Mouse (Mus musculus): Measurements from ENCODE around the gene Mgat5.

Gene Mgat5

DNA sequence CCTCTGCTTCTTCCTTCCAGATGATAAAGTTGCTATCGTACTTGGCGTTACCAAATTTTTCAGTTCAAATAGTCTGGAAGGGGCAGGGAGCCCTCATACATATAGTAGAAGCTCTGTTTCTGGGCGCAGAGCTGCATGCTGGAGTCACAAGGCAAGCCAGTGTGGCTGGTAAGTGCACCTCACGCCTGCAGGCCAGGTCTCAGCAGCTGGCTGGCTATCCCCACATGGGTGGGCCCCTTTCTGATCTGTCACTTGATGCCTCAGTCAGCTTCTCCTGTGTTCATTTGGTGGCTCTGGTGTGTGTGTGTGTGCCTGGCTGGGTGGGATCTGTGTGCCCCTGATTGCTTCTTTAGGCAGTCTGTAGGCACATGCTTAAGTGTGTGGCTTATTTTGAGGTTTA, 12.8 kb downstream of the Mgat5 start:
- DNase-seq (ENCODE audit: low read depth), result no peak

DNA sequence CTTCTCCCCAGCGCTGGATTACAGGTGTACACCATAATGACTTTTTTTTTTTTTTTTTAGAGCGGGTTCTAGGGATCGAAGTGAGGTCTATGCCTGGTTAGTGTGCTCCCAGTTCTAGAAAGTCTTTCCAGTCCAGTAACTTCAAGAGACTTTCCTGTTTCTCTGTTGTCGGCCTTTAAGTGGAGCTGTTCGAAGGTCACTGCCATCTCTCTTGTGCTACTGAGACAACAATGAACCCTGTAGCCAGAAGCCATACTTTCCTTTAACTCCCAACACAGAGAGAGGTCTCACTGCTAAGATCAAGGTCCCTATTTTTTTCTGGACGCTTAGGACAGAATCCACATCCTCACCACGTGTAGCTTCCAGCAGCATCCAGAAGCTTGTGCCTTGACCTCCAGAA, 13.4 kb downstream of the Mgat5 start:
- DNase-seq (ENCODE audit: low read depth), result no peak

GRCm38 (mm10) chr1:127219161-127219560, 14.3 kb downstream of the Mgat5 start:
- DNase-seq (ENCODE audit: low read depth), result no peak

GRCm38 (mm10) chr1:127219621-127220020, 14.8 kb downstream of the Mgat5 start:
- DNase-seq (ENCODE audit: low read depth), result no peak

- DNase-seq (ENCODE audit: low read depth), result no peak
Measured at GRCm38 (mm10) chr1:127221998-127222736, 17.4 kb downstream of the Mgat5 start.

DNA sequence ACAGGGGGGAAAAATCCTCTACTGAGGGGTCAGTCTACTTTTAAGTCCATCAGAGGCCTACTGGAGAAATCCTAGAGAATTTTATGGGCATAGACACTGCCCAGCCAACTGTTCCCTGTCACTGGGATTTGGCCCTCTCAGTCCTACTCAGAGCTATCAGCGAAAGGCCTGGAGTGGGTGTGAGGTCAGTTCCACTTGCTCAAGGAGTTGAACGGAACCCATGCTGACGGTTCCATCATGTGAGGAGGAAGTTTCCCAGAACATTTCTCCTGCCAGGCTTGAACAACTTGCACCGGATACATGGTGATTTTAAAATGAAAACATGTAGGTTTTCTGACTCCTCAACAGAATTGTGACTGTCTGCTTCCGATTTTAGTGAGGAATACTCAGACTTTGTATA, 20.2 kb downstream of the Mgat5 start:
- DNase-seq (ENCODE audit: low read depth), result no peak

- no peak for DNase-seq (ENCODE audit: low read depth)
Measured at GRCm38 (mm10) chr1:127229011-127229410, 24.2 kb downstream of the Mgat5 start.

DNA sequence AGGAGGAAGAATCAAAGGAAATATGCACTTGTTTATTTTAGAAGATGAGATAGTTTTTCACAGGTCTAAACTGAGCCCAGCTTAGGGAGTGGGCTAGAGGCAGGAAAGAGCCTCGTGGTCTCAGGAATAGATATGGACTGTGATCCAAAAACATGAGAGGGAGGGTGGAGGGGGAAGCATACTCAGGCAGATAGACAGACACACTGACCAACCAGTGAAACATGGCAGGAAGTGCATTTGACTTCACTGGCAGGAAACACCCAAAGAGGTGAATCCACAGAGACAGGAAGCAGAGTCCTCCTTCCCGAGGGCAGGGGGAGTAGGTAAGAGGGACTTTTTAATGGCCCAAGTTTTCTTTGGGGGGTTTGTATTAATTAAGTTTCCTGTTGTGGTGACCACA, 25.7 kb downstream of the Mgat5 start:
- DNase-seq (ENCODE audit: low read depth), result no peak

DNA sequence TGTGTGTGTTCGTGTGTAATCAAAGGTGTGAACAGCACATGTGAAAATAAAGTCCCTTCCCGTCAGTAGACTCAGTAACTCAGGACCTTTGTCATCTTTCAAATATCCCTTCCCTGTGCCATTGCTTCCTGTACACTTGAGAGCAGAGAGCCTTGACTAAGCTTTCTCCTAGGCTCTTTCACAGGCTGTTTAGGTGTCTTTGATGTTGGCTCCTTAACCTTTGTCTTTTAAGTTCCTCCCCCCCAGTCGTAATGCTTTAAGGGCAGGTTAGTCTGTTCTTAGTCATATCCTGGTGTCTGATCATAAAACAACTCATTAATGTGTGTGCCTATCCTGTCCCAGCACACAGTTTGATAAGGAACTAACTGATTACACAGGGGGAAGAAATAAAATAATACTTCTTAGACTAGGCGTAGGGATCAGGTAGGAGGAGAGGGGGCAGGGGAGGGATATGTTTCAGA, 28.4 kb downstream of the Mgat5 start:
- DNase-seq (ENCODE audit: low read depth), result no peak

DNA sequence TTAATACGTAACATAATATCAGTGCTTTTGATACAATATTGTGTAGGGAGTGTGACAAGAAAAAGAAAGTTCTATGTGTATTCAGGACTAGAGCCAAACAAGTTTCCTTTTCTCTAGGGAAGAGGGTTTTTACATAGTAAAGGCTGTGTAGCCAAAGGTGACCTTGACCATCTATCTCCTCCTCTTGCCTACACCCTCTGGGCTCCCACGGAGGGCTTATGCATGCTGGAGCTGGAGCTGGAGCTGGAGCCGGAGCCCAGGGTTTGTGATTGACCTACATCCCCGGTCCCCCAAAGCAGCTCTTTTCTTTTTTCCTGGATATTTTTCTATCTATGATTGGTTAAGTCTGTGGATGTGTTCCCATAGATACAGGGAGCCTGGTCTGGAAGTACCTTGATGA, 30.3 kb downstream of the Mgat5 start:
- DNase-seq (ENCODE audit: low read depth), result no peak

- DNase-seq (ENCODE audit: low read depth), result no peak
Measured at GRCm38 (mm10) chr1:127236396-127236795, 31.6 kb downstream of the Mgat5 start.

DNA sequence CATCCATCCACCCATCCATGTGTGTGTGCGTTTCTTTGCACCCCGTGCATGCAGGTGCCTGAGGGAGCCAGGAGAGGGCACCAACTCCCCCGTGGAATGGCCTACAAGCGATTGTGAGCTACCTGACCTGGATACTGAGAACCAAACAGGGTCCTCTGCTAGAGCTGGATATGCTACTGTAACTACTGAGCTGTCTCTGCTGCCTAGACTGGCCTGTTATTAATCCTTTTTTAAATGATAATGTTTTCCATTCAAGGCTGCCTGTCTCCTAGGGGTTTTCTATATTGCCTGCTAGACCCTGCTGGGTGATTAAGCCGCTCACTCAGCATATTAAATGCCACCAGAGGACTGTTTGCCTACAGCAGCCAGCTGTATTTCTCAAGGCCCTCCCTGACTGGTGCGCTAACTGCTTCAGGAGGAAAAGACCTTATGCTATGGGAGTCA, 34.1 kb downstream of the Mgat5 start:
- no peak for DNase-seq (ENCODE audit: low read depth)

GRCm38 (mm10) chr1:127239914-127240313, 35.1 kb downstream of the Mgat5 start:
- no peak for DNase-seq (ENCODE audit: low read depth)

DNA sequence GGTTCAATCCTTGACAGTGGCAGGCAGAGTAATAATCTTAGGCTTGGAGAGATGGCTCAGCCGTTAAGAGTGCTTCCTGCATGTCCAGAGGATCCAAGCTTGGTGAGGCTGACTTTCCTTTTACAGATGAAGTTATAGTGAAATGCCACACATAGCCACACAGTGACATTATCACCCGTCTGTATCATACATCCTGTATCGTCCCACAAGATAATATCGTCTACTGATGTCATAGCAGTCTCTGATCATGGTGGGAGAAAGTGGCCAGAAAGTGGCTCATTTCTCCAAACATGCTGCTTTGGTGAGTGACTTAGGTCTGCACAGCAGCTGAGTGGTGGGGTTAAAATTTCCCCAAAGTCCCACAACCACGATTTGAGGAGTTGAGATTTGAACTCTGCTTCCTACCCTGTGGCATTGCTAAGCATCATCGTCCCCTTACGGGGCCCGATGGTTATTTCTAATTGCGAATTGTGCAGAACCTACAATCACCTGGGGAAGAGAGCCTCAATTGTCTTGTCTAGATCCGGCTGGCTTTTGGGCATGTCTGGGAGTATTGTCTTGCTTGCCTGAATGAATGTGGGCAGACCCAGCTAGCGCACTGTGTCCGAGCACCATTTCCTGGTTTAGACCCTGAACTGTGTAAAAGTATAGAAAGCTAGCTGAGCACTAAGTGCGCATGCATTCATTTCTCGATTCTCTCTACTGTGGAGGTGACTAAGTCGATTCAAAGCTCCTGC, 37.5 kb downstream of the Mgat5 start:
- no peak for DNase-seq (ENCODE audit: low read depth)

DNA sequence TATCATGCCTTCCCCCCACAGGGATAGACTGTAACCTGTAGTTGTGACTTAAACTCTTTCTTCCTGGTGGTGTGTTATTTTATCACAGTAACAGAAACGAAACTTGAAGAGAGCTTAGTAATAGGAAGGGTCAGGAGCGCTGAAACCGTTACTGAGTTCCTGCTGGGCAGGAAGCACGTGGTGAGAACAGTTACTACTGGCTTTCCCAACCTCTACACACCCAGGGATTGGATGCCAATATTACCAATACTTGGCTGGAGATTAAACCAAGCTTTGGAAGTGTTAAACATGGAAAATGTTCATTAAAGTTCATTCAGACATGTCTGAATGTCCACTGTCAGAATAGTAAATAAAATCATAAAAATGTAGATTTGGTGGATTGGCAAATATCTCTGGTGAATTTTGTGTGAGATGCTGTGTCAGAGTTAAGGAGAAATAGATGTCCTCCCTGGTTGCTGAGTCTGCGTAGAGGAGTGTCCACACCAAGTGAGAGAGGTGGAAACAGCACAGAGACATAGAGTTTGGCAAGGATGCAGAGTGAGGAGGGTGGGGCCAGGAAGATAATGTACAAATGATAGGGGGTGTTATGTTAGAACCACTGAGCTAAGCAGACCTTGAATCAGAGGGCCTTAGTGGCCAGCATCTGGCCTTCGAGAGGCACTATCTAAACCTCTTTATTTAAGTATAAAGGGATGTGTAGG, 38.2 kb downstream of the Mgat5 start:
- DNase-seq (ENCODE audit: low read depth), result peak; percentile 22

DNA sequence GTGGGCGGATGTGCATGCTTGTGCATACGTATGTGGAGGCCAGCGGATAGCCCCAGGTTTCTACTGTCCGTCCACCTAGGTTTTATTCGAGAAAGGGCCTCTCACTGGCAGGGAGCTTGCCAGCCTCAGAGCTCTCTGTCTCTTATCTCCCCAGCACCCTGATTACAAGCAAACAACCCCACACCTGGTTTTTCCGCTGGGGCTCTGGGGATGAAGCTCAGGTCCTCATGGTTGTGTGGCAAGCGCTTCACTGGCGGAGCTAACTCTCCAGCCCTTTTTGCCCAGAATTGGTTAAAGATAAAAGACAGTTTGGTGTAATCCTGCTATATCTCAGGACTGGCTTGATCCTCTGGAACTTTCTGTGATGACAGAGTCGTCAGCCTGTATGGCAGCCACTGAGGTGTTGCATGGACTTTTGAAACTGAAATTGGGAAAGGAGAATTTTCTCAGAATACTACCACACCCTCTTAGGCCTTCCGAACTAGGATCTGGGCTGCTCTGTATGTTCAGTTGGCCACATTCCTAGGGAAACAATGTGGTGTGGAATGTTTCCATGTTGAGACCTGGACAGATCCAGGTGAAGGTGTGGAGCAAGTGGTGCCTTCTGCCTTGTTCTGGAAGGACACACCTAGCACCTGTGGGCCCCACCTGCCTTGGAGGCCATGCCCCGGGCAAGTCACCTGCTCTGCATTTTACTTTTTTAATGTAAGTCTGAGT, 39.4 kb downstream of the Mgat5 start:
- DNase-seq (ENCODE audit: low read depth), result no peak

DNA sequence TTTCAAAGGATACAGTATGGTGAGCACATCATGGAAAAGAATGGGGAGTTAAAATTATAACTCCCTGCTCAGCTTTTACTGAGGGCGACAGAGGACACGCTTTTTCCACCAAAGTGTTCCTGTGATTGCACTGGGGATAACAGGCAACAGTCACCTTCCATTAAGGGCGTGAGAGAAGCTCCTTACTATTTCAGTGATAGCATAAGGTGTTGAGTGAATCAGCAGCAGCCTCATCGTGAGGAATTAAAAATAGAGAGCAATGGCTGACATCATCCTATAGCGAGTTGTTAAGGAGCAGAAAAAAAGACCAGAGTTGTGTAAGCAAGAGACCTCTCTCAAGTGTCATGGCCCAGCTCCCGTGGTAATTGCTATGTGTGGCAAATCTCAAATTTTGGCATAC, 41.3 kb downstream of the Mgat5 start:
- no peak for DNase-seq (ENCODE audit: low read depth)

DNA sequence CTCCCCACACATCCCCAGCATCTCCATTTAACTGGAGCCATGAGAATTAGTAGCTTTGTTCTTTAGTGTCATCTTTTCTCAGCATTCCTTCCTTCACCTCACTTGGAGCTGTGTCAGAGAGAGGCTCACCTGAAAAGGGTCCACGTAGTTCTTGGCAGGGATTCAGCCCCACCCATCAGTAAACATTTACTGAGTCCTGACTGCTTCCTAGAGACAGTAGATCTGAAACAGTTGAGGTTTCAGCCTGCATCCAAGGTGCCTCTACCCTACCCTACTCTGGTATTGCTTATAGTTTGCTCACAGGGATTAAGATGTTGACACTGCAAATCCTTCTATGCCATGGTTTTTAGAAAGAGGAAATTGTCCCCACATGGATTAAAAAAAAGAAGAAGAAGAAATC, 43.6 kb downstream of the Mgat5 start:
- no peak for DNase-seq (ENCODE audit: low read depth)

GRCm38 (mm10) chr1:127249621-127250020, 44.8 kb downstream of the Mgat5 start:
- DNase-seq (ENCODE audit: low read depth), result no peak

DNA sequence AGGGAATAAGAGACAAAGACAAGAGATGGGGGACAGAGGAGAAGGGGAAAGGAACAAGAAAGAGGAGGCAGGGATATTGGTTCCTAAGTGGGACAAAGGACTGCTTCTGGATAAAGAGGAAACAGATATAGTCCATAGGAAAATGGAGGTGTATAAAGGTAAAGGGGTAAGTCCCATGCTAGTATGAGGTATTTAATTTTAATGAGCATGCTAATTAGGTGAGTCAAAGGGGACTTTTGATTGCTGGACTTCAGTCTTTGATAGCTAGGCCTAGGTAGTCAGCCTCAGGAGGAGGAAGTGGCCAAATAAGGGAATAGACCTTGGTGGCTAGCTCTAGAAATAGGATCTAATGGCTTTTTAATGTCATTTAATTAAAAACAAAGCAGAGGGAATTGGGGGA, 45.5 kb downstream of the Mgat5 start:
- DNase-seq (ENCODE audit: low read depth), result no peak

DNA sequence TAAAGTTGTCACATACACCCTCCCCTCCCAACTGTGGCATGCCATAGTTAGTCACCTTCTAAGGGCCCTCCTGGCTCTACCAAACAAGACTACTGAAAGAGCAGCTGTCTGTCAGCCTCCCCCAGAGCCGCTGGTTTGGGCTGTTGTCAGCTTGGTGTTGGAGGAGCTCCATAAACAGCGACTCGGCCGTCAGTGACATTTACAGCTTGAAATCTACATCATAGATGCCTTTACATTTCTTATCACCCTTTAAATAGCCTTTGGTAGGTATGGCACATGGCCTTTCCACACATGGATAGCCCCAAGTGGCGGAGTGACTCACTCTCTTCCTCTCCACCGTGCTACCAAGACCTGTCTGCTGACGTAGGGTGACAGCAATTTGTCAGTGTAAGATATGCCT, 46.9 kb downstream of the Mgat5 start:
- no peak for DNase-seq (ENCODE audit: low read depth)

GRCm38 (mm10) chr1:127257005-127257404, 52.2 kb downstream of the Mgat5 start:
- DNase-seq (ENCODE audit: low read depth), result no peak
